In the genomic region with DNA sequence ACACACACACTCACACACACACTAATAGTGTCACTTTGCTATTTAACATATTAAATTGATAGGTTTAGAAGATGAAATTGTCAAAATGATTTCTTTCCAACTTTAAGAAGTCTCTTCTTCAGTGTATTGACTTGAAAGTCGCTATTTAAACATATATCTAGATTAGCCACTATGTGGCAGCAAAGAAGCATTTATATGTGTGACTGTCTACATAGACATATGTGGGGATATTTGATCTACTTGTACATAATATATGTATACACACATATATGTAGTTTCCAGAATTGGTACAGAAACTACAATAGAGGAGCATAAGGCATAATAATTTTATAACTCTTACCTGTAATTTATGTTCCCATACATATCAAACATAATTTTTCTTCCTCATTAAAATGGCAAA, we compare ENCODE assay signal across 12 mouse cellular contexts. TPM values are rescaled to one million over a fixed set of nuclear protein-coding genes. Genes with fewer than 3 reads are reported as not detected.
DNase-seq lines count a peak whose midpoint lies in the region; ATAC-seq and TF ChIP-seq lines count a peak whose summit lies in the region.
"Had no signal": no experiment of that assay in that cellular context is flagged by ENCODE, and none has a peak within 500 bp of the region (broad histone marks: within the 10 kb centered on the region; RNA-seq: fewer than 3 reads in every experiment).

No protein-coding gene starts in this region.

- no peak overlapping the region for H3K27ac ChIP-seq in gastrocnemius, adult 2 months
- H3K27ac ChIP-seq in midbrain, embryonic 11.5 days (ENCODE audit: low read depth, low read length) = no peak overlapping the region
- H3K27ac ChIP-seq in midbrain, embryonic 10.5 days (replicated peaks) = no peak overlapping the region
- H3K27ac ChIP-seq: embryonic facial prominence, embryonic 12.5 days; lung, embryonic 15.5 days had no signal

- no peak overlapping the region for H3K4me2 ChIP-seq in midbrain, embryonic 11.5 days
- H3K4me2 ChIP-seq: embryonic facial prominence, embryonic 12.5 days; lung, embryonic 15.5 days had no signal

- no peak overlapping the region for H3K4me3 ChIP-seq in gastrocnemius, adult 2 months
- H3K4me3 ChIP-seq in midbrain, embryonic 11.5 days (ENCODE audit: low read depth, low read length) = no peak overlapping the region
- no peak overlapping the region for H3K4me3 ChIP-seq in midbrain, embryonic 10.5 days
- H3K4me3 ChIP-seq: embryonic facial prominence, embryonic 12.5 days; lung, embryonic 15.5 days had no signal

- peak; percentile 41 for TF ChIP-seq CTCF in gastrocnemius, adult 2 months (IDR thresholded peaks at IDR 0.05)

- intact Hi-C loops in gastrocnemius, adult 2 months (cut with DNase I) = loop anchor here (2.0 kb wide), 1 partner anchor 105 kb away; no protein-coding TSS in a partner anchor
- intact Hi-C loops in heart, postnatal 36 days (cut with DNase I) = loop anchor here (2.0 kb wide), 1 partner anchor 103 kb away; the partner anchor contains the start of gene Steap1

- peak; percentile 61; the same call in 1 of the 2 replicates for ATAC-seq in midbrain, embryonic 11.5 days (ENCODE audit: low FRiP score)
- ATAC-seq in megakaryocyte progenitor cell, adult 5-6 weeks (replicated peaks; ENCODE audit: poor library complexity) = peak; percentile 65

- H3K9ac ChIP-seq in midbrain, embryonic 11.5 days (ENCODE audit: low read length) = no peak overlapping the region
- H3K9ac ChIP-seq: embryonic facial prominence, embryonic 12.5 days; lung, embryonic 15.5 days had no signal

- no peaks in the 10 kb centered on the region for H3K27me3 ChIP-seq in midbrain, embryonic 11.5 days (ENCODE audit: control insufficient read depth, insufficient read depth, low read length)
- no peaks in the 10 kb centered on the region for H3K27me3 ChIP-seq in midbrain, embryonic 10.5 days (ENCODE audit: low read depth, poor library complexity, severe bottlenecking)
- H3K27me3 ChIP-seq: embryonic facial prominence, embryonic 12.5 days; lung, embryonic 15.5 days had no signal

- H3K36me3 ChIP-seq in midbrain, embryonic 11.5 days (ENCODE audit: control insufficient read depth, insufficient read depth, low read length) = no peaks in the 10 kb centered on the region
- H3K36me3 ChIP-seq in midbrain, embryonic 10.5 days = no peaks in the 10 kb centered on the region
- H3K36me3 ChIP-seq: embryonic facial prominence, embryonic 12.5 days; lung, embryonic 15.5 days had no signal

- WGBS in midbrain, embryonic 11.5 days = 13% methylated on average over 1 of the region's 1 CpGs
- 17% methylated on average over 1 of the region's 1 CpGs for WGBS in midbrain, embryonic 10.5 days

- no peak for DNase-seq in gastrocnemius, adult 2 months
- DNase-seq in gastrocnemius, adult 18-20 months (ENCODE audit: low spot score) = no peak
- DNase-seq in midbrain, embryonic 11.5 days (ENCODE audit: low spot score, missing footprints) = no peak
- no peak for DNase-seq in midbrain, embryonic 10.5 days (ENCODE audit: low spot score)
- no peak for DNase-seq in spleen, postnatal 36 days (ENCODE audit: low spot score in 2 of 2)
- no peak for DNase-seq in heart, postnatal 36 days
- no peak for DNase-seq in spleen, postnatal 10 days (ENCODE audit: low spot score in 2 of 2)
- DNase-seq: adrenal gland, postnatal 14 days; gastrocnemius, postnatal 36 days had no signal

- H3K9me3 ChIP-seq in midbrain, embryonic 11.5 days (ENCODE audit: control insufficient read depth, low read length) = no peaks in the 10 kb centered on the region
- no peaks in the 10 kb centered on the region for H3K9me3 ChIP-seq in midbrain, embryonic 10.5 days (replicated peaks)
- H3K9me3 ChIP-seq: embryonic facial prominence, embryonic 12.5 days; lung, embryonic 15.5 days had no signal

- H3K4me1 ChIP-seq in midbrain, embryonic 11.5 days (ENCODE audit: control insufficient read depth, insufficient read depth, low read length) = no peaks in the 10 kb centered on the region
- H3K4me1 ChIP-seq in midbrain, embryonic 10.5 days = no peaks in the 10 kb centered on the region
- H3K4me1 ChIP-seq: embryonic facial prominence, embryonic 12.5 days; lung, embryonic 15.5 days had no signal

RNA-seq across cellular contexts. Expression of gene Cfap69, which starts 17.9 kb away (rescaled TPM):
- total RNA-seq in gastrocnemius, adult 2 months (2021) = under 1 TPM; 0.05 to 0.20 TPM
- total RNA-seq in gastrocnemius, adult 18-20 months (2021) = under 1 TPM in 1 of 2 experiments, not detected in 1; 0.11 TPM
- polyA plus RNA-seq in midbrain, embryonic 11.5 days (2014; fragmentation: Nextera tagmentation; extraction: Ambion mirVana) = 5.3 TPM in 2 replicates
- 4.1 and 5.5 TPM in 2 replicates for polyA plus RNA-seq in midbrain, embryonic 10.5 days (2016; fragmentation: Nextera tagmentation; extraction: Ambion mirVana)
- total RNA-seq in megakaryocyte progenitor cell, adult 5-6 weeks (2015) = not detected in 2 replicates
- total RNA-seq in megakaryocyte progenitor cell, adult 5-6 weeks (2017) = not detected in 2 replicates
- under 1 TPM; 0.28 to 0.73 TPM for total RNA-seq in heart, postnatal 36 days (2021)

RNA-seq across cellular contexts. Expression of gene Steap2, which starts 48.2 kb away (rescaled TPM):
- under 1 TPM; 0.36 to 0.61 TPM for total RNA-seq in gastrocnemius, adult 2 months (2021)
- total RNA-seq in gastrocnemius, adult 18-20 months (2021) = under 1 TPM; 0.21 to 0.71 TPM
- 6.3 and 9.0 TPM in 2 replicates for polyA plus RNA-seq in midbrain, embryonic 11.5 days (2014; fragmentation: Nextera tagmentation; extraction: Ambion mirVana)
- 6.9 and 8.3 TPM in 2 replicates for polyA plus RNA-seq in midbrain, embryonic 10.5 days (2016; fragmentation: Nextera tagmentation; extraction: Ambion mirVana)
- total RNA-seq in megakaryocyte progenitor cell, adult 5-6 weeks (2015) = not detected in 2 replicates
- total RNA-seq in megakaryocyte progenitor cell, adult 5-6 weeks (2017) = not detected in 2 replicates
- total RNA-seq in heart, postnatal 36 days (2021) = under 1 TPM; 0.60 to 0.72 TPM
